Mouse (Mus musculus) MEL (cell line): ENCODE measurements around the gene Msi2. TPM values are rescaled to one million over a fixed set of nuclear protein-coding genes. Genes with fewer than 3 reads are reported as not detected.

Source experiments
- DNase-seq: peaks from one replicate; pipeline ENCODE4 v3.0.0; 2011; ENCODE audit warnings: low read depth, low spot score
- H3K27ac ChIP-seq: 2 replicates; pipeline ENCODE4 v1.5.1; 2012; ENCODE audit warnings: low read depth, mild to moderate bottlenecking, control low read depth, low read length, moderate library complexity; ENCODE audit not compliant: control insufficient read depth
- H3K27me3 ChIP-seq, 2 experiments: fragments of 150-350 bp in 1 of 2; sonication (generic) in 1 of 2; 2 replicates each; pipeline ENCODE4 v1.6.1; 2012; ENCODE audit warnings: low read length in 2 of 2, mild to moderate bottlenecking in 2 of 2, improper control_type of control experiment in 1 of 2, moderate library complexity in 1 of 2; ENCODE audit not compliant: insufficient read depth in 2 of 2, control insufficient read depth in 1 of 2
- H3K36me3 ChIP-seq, 2 experiments: 2 replicates each; pipeline ENCODE4 v1.6.1; 2012 to 2014; ENCODE audit warnings: low read length in 2 of 2, improper control_type of control experiment in 1 of 2, inconsistent platforms in 1 of 2, mild to moderate bottlenecking in 1 of 2; ENCODE audit not compliant: insufficient read depth in 2 of 2, control insufficient read depth in 1 of 2
- H3K4me1 ChIP-seq, 2 experiments: fragments of 150-350 bp in 1 of 2; sonication (generic) in 1 of 2; 2 replicates each; pipeline ENCODE4 v1.6.1; 2012; ENCODE audit warnings: low read length in 2 of 2, improper control_type of control experiment in 1 of 2, mild to moderate bottlenecking in 1 of 2; ENCODE audit not compliant: insufficient read depth in 2 of 2, control insufficient read depth in 1 of 2
- H3K4me3 ChIP-seq, 2 experiments: fragments of 150-350 bp in 1 of 2; sonication (generic) in 1 of 2; 2 replicates each; pipeline ENCODE4 v1.5.1; 2012; ENCODE audit warnings: low read depth in 2 of 2, low read length in 2 of 2, mild to moderate bottlenecking in 2 of 2, moderate library complexity in 2 of 2, control low read depth in 1 of 2, improper control_type of control experiment in 1 of 2; ENCODE audit not compliant: control insufficient read depth in 1 of 2, insufficient read depth in 1 of 2
- H3K79me2 ChIP-seq: 2 replicates; pipeline ENCODE4 v1.6.1; 2012; ENCODE audit warnings: mild to moderate bottlenecking, low read length, moderate library complexity; ENCODE audit not compliant: control insufficient read depth, poor library complexity, insufficient read depth
- H3K9ac ChIP-seq: 2 replicates; pipeline ENCODE4 v1.6.1; 2012; ENCODE audit warnings: low read depth, mild to moderate bottlenecking, control low read depth, low read length, moderate library complexity; ENCODE audit not compliant: control insufficient read depth, poor library complexity, severe bottlenecking
- H3K9me3 ChIP-seq: fragments of 150-350 bp; sonication (generic); replicated peaks from 2 replicates; pipeline ENCODE4 v1.6.1; 2012; ENCODE audit warnings: mild to moderate bottlenecking, low read length, improper control_type of control experiment, moderate library complexity; ENCODE audit not compliant: insufficient read depth
- E2F4 ChIP-seq: IDR thresholded peaks from 2 replicates; pipeline ENCODE4 v1.6.1; 2011; ENCODE audit warnings: low read depth, low read length, improper control_type of control experiment, borderline replicate concordance
- EP300 ChIP-seq, 2 experiments: IDR thresholded peaks; 2 replicates each; pipeline ENCODE4 v1.6.1; 2011; ENCODE audit warnings: improper control_type of control experiment in 2 of 2, low read length in 2 of 2, low read depth in 1 of 2, mild to moderate bottlenecking in 1 of 2
- ETS1 ChIP-seq: IDR thresholded peaks from 2 replicates; pipeline ENCODE4 v1.6.1; 2012; ENCODE audit warnings: low read depth, mild to moderate bottlenecking, inconsistent platforms, low read length, improper control_type of control experiment, moderate library complexity
- GABPA ChIP-seq: IDR thresholded peaks from 2 replicates; pipeline ENCODE4 v1.6.1; 2012; ENCODE audit warnings: low read depth, mild to moderate bottlenecking, inconsistent platforms, low read length, improper control_type of control experiment, moderate library complexity
- GATA1 ChIP-seq: IDR thresholded peaks from 2 replicates; pipeline ENCODE4 v1.6.1; 2011; ENCODE audit warnings: low read depth, low read length, improper control_type of control experiment
- JUND ChIP-seq: IDR thresholded peaks from 2 replicates; pipeline ENCODE4 v1.6.1; 2011; ENCODE audit warnings: low read depth, mild to moderate bottlenecking, improper control_type of control experiment, low read length
- MAX ChIP-seq: IDR thresholded peaks from 2 replicates; pipeline ENCODE4 v1.6.1; 2011; ENCODE audit warnings: low read length, improper control_type of control experiment
- MXI1 ChIP-seq: IDR thresholded peaks from 2 replicates; pipeline ENCODE4 v1.6.1; 2011; ENCODE audit warnings: mild to moderate bottlenecking, low read depth, low read length, improper control_type of control experiment
- MYB ChIP-seq: IDR thresholded peaks from 2 replicates; pipeline ENCODE4 v1.6.1; 2011; ENCODE audit warnings: mild to moderate bottlenecking, low read depth, low read length, improper control_type of control experiment
- MYC ChIP-seq: IDR thresholded peaks from 2 replicates; pipeline ENCODE4 v1.6.1; 2011; ENCODE audit warnings: low read depth, mild to moderate bottlenecking, low read length, improper control_type of control experiment, moderate library complexity
- NELFE ChIP-seq: IDR thresholded peaks from 2 replicates; pipeline ENCODE4 v1.6.1; 2011; ENCODE audit warnings: low read depth, low read length, improper control_type of control experiment
- POLR2AphosphoS2 ChIP-seq: IDR thresholded peaks from 2 replicates; pipeline ENCODE4 v1.6.1; 2011; ENCODE audit warnings: low read length, improper control_type of control experiment
- RAD21 ChIP-seq: IDR thresholded peaks from 2 replicates; pipeline ENCODE4 v1.6.1; 2011; ENCODE audit warnings: mild to moderate bottlenecking, low read depth, low read length, improper control_type of control experiment
- SMC3 ChIP-seq: IDR thresholded peaks from 2 replicates; pipeline ENCODE4 v1.6.1; 2011; ENCODE audit warnings: low read depth, low read length, improper control_type of control experiment
- TBP ChIP-seq: IDR thresholded peaks from 2 replicates; pipeline ENCODE4 v1.8.0; 2011; ENCODE audit warnings: low read depth, low read length, improper control_type of control experiment
- TCF12 ChIP-seq: IDR thresholded peaks from 2 replicates; pipeline ENCODE4 v1.6.1; 2014; ENCODE audit warnings: low read depth, mild to moderate bottlenecking, inconsistent platforms, low read length, improper control_type of control experiment, moderate library complexity
- USF1 ChIP-seq: IDR thresholded peaks from 2 replicates; pipeline ENCODE4 v1.6.1; 2014; ENCODE audit warnings: low read depth, mild to moderate bottlenecking, inconsistent platforms, low read length, improper control_type of control experiment, moderate library complexity
- USF2 ChIP-seq, 2 experiments: IDR thresholded peaks; 2 replicates each; pipeline ENCODE4 v1.6.1; 2011 to 2012; ENCODE audit warnings: improper control_type of control experiment in 2 of 2, low read length in 2 of 2, borderline replicate concordance in 1 of 2, inconsistent platforms in 1 of 2, low read depth in 1 of 2, mild to moderate bottlenecking in 1 of 2; ENCODE audit not compliant: insufficient read depth in 1 of 2
- ZKSCAN1 ChIP-seq: IDR thresholded peaks from 2 replicates; pipeline ENCODE4 v1.6.1; 2012; ENCODE audit warnings: low read depth, mild to moderate bottlenecking, inconsistent platforms, low read length, improper control_type of control experiment, moderate library complexity
- ZNF384 ChIP-seq: IDR thresholded peaks from 2 replicates; pipeline ENCODE4 v1.6.1; 2012; ENCODE audit warnings: low read depth, mild to moderate bottlenecking, inconsistent platforms, low read length, improper control_type of control experiment
- polyA plus RNA-seq, 2 experiments: library from polyadenylated mRNA; stranded (reverse) in 1 of 2; unstranded in 1 of 2; fragments of >175 nt in 1 of 2; fragments of >200 nt in 1 of 2; gene quantifications; 2 replicates each; pipeline versions ENCODE4 v1.2.1 to v1.2.4; 2012; ENCODE audit warnings: low replicate concordance in 2 of 2, low read depth in 1 of 2; ENCODE audit not compliant: insufficient read length in 2 of 2, insufficient read depth in 1 of 2, missing spikeins in 1 of 2
- total RNA-seq: library from RNA; depleted of rRNA; stranded (reverse); fragments of 300-350 nt; gene quantifications from 2 replicates; pipeline ENCODE4 v1.2.3, GENCODE M21; 2012

The Msi2 gene
- total and polyA plus RNA-seq, 3 experiments: 16.2 to 29.7 TPM; not detected in 1

GRCm38 (mm10) chr11:88721144-88721636 lies 2.9 kb upstream of the Msi2 start:
- Histone ChIP-seq H3K9me3 (no peaks in the 10 kb centered on the region), H3K4me3 (no peak overlapping the region), H3K4me1 (peaks cover 10 to 16% of the 10 kb centered on the region in 2 experiments), H3K27me3 (no peaks in the 10 kb centered on the region), H3K36me3 (peaks cover 0 to 15% of the 10 kb centered on the region in 2 experiments; a peak in 2 of 4 replicates), H3K27ac (no peak overlapping the region), H3K79me2 (peaks cover 14% of the 10 kb centered on the region), H3K9ac (no peak overlapping the region)
- TF ChIP-seq RAD21: no peak
- TF ChIP-seq MYC: no peak
- TF ChIP-seq NELFE: no peak
- TF ChIP-seq ZNF384: no peak
- TF ChIP-seq SMC3: no peak
- TF ChIP-seq ETS1: no peak
- no peak for TF ChIP-seq MXI1
- TF ChIP-seq MAX: no peak
- TF ChIP-seq USF2 (IDR thresholded peaks at IDR 0.05; ENCODE audit: borderline replicate concordance in 1 of 2, insufficient read depth in 1 of 2, low read depth in 1 of 2, low read length in 2 of 2): no peak
- TF ChIP-seq E2F4: no peak
- no peak for TF ChIP-seq USF1
- TF ChIP-seq EP300 (IDR thresholded peaks at IDR 0.05; ENCODE audit: low read depth in 1 of 2, low read length in 2 of 2): no peak
- no peak for TF ChIP-seq GATA1
- TF ChIP-seq JUND: no peak
- no peak for TF ChIP-seq GABPA
- TF ChIP-seq POLR2AphosphoS2: no peak
- TF ChIP-seq MYB: no peak
- TF ChIP-seq ZKSCAN1: no peak
- no peak for TF ChIP-seq TBP
- no peak for DNase-seq

- Histone ChIP-seq H3K4me3 (no peak overlapping the region), H3K27me3 (no peaks in the 10 kb centered on the region), H3K79me2 (peaks cover 14% of the 10 kb centered on the region), H3K9me3 (no peaks in the 10 kb centered on the region), H3K9ac (no peak overlapping the region), H3K4me1 (peaks cover 10 to 18% of the 10 kb centered on the region in 2 experiments), H3K36me3 (peaks cover 0 to 20% of the 10 kb centered on the region in 2 experiments; a peak in 2 of 4 replicates), H3K27ac (no peak overlapping the region)
- TF ChIP-seq EP300 (IDR thresholded peaks at IDR 0.05; ENCODE audit: low read depth in 1 of 2, low read length in 2 of 2): 0 out of 4 replicates have a peak, but pooled peaks of 1 of the 2 experiments have one; percentile 22
- TF ChIP-seq MXI1: no peak
- 0 out of 2 replicates have a peak, but pooled peaks have one; percentile 6 for TF ChIP-seq TCF12
- peak; percentile 59 for DNase-seq
Measured at GRCm38 (mm10) chr11:88720261-88721143, 2.2 kb upstream of the Msi2 start.
